Mouse (Mus musculus) stomach, embryonic 14.5 days (tissue): ENCODE measurements around the gene Hmgn3. TPM values are rescaled to one million over a fixed set of nuclear protein-coding genes. Genes with fewer than 3 reads are reported as not detected.

ENCODE experiments used
- ATAC-seq: fragments of 200-750 bp; cut with Nextera tagmentation; 2 replicates; pipeline ENCODE4 v1.8.0; 2017; ENCODE audit warnings: low read depth, moderate TSS enrichment; ENCODE audit not compliant: insufficient number of reproducible peaks, insufficient read depth, low FRiP score
- H3K27ac ChIP-seq: fragments of 300-500 bp; sonication (generic); 2 replicates; pipeline ENCODE4 v1.5.1; 2014; ENCODE audit warnings: mild to moderate bottlenecking, low read length, moderate library complexity, mixed read lengths
- H3K27me3 ChIP-seq: fragments of 300-500 bp; sonication (generic); 2 replicates; pipeline ENCODE4 v1.6.1; 2014; ENCODE audit warnings: low read length, control low read depth, mixed read lengths; ENCODE audit not compliant: control insufficient read depth, insufficient read depth
- H3K36me3 ChIP-seq: fragments of 300-500 bp; sonication (generic); 2 replicates; pipeline ENCODE4 v1.6.1; 2014; ENCODE audit warnings: mild to moderate bottlenecking, control low read depth, low read length, moderate library complexity, mixed read lengths; ENCODE audit not compliant: control insufficient read depth, insufficient read depth
- H3K4me1 ChIP-seq: fragments of 300-500 bp; sonication (generic); 2 replicates; pipeline ENCODE4 v1.6.1; 2014; ENCODE audit warnings: low read length, control low read depth, mixed read lengths; ENCODE audit not compliant: control insufficient read depth, insufficient read depth
- H3K4me2 ChIP-seq: fragments of 300-500 bp; sonication (generic); replicated peaks from 2 replicates; pipeline ENCODE4 v1.6.1; 2014; ENCODE audit warnings: low read depth, low read length, control low read depth
- H3K4me3 ChIP-seq: fragments of 300-500 bp; sonication (generic); 2 replicates; pipeline ENCODE4 v1.5.1; 2014; ENCODE audit warnings: low read depth, low read length, control low read depth
- H3K9ac ChIP-seq: fragments of 300-500 bp; sonication (generic); replicated peaks from 2 replicates; pipeline ENCODE4 v1.6.1; 2014; ENCODE audit warnings: low read depth, mild to moderate bottlenecking, control low read depth, low read length, moderate library complexity, mixed read lengths
- H3K9me3 ChIP-seq: fragments of 300-500 bp; sonication (generic); 2 replicates; pipeline ENCODE4 v1.6.1; 2016; ENCODE audit warnings: low read depth, low read length, control low read depth; ENCODE audit not compliant: control insufficient read depth
- WGBS: fragments of 180-500 bp; shearing (Covaris S2); extraction: QIAGEN DNeasy Blood & Tissue Kit; methylation state at CpG from one replicate; pipeline ENCODE4 v1.1.7; 2014; 5-methylcytosine and 5-hydroxymethylcytosine counted together
- polyA plus RNA-seq: library from polyadenylated mRNA; unstranded; fragments of >200 nt; fragmentation: Nextera tagmentation; extraction: Ambion mirVana; gene quantifications from 2 replicates; pipeline ENCODE4 v1.2.1, GENCODE M21; 2014

Gene Hmgn3
- polyA plus RNA-seq, 1 experiment from 2014 or later = 125 TPM

DNA sequence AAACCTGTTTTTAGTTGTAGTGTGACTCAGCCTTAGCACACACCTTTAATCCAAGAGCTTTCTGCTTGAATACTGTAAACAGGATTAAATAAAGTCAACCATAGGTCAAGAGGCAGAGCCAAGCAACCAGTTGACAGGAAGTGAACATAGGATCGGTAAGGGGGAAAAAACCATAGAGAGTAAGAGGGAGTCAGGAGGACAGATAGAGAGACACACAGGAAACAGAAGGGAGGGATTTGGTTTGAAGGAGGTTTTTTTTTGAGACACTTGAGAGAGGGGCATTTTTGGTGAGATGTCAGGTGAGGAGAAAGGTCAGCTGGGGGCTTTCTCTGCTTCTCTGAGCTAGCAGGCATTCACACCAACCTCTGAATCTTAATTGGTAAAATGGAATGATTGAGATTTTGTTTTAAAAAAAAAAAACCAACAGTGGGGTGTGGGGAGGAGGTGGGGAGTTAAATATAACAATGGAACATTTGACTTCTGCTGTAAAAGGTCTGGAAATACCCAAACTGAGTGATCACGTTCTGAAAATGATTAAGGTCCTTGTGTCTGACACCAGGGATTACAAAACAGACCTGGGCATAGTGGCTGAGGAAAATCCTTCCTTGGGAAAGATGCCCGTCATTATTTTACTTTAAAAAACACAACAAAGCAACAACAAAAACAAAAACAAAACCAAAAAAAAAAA is 51.7 kb downstream of the Hmgn3 start:
- no peak for ATAC-seq
- Histone ChIP-seq H3K4me1 (no peaks in the 10 kb centered on the region), H3K9me3 (no peaks in the 10 kb centered on the region), H3K9ac (no peak overlapping the region), H3K4me3 (no peak overlapping the region), H3K27ac (no peak overlapping the region), H3K36me3 (no peaks in the 10 kb centered on the region), H3K4me2 (no peak overlapping the region), H3K27me3 (no peaks in the 10 kb centered on the region)
- WGBS = 56% methylated on average over 3 of the region's 3 CpGs

DNA sequence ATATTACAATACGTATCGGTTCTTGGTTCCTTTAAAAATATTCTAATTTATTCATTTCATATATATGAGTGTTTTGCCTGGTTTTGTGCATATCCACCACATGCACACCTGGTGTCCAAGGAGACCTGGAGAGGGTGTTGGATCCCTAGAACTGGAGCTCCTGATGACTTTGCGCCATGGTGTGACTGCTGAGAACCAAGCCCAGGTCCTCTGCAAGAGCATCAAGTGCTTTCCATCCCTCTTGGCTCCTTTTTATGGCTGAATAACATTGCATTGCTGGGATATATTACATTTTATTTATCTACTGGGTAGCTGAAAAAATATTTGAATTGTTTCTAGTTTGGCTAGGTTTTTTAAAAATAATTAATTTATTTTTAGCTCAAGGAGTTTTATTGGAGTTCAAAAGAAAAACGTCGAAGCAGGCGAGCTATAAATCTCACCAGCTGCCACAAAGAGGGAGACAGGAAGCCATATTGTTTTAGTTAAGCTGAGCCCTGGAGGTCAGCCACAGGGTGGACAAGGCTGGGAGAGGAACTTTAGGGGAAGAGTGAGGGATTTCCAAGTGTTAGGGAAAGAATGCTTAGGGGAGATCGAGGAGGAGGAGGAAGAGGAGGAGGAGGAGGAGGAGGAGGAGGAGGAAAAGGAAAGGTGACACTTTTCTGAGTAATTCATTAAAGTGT is 62.6 kb downstream of the Hmgn3 start:
- Histone ChIP-seq H3K27ac (no peak overlapping the region), H3K4me1 (no peaks in the 10 kb centered on the region), H3K4me3 (no peak overlapping the region), H3K4me2 (no peak overlapping the region), H3K27me3 (no peaks in the 10 kb centered on the region), H3K36me3 (no peaks in the 10 kb centered on the region), H3K9ac (no peak overlapping the region), H3K9me3 (no peaks in the 10 kb centered on the region)
- 56% methylated on average over 7 of the region's 7 CpGs for WGBS
- ATAC-seq = no peak

DNA sequence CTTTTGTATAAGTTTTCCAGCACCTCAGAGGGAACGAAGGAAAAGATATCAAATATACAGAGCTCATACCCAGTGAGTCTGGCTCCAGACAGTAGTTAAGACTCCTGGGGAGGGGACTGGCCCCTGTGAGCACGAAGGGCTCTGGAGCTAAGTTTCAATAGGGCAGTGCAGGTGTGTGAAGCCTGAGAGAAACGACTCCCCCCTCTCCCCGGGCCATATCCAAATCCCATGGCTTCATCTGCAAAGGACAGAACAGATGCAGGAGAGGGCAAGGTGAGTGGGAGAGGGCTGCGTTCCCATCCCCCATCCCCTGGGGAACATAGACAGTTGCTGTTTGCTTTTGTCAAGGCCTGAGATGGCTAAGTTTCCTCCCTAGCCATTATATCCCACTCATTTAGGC is 63.4 kb downstream of the Hmgn3 start:
- no peak overlapping the region for H3K4me3 ChIP-seq
- no peak overlapping the region for H3K27ac ChIP-seq
- H3K9ac ChIP-seq = no peak overlapping the region
- ATAC-seq = no peak
- H3K9me3 ChIP-seq = no peaks in the 10 kb centered on the region
- no peak overlapping the region for H3K4me2 ChIP-seq
- no peaks in the 10 kb centered on the region for H3K4me1 ChIP-seq
- WGBS = 52% methylated on average over 5 of the region's 5 CpGs
- H3K36me3 ChIP-seq = no peaks in the 10 kb centered on the region
- H3K27me3 ChIP-seq = no peaks in the 10 kb centered on the region

DNA sequence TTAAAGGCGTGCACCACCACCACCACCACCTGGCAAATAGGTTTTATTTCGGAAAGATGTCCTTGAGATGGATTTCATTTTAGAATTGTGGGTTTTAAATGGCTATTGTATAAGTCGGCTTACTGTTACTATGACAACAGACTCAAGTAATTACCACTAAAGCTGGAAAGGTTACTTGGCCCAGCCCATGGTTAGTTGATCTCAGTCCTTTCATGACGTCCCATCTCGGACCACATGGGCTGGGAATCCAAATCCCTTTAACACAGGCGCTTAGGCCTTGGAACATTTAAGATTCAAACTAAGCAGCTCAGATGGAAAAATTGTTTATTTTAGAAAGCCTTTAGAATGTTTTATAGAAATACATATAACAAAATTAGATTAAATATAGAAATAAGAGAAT is 64.2 kb downstream of the Hmgn3 start:
- Histone ChIP-seq H3K4me3 (no peak overlapping the region), H3K9ac (no peak overlapping the region), H3K36me3 (no peaks in the 10 kb centered on the region), H3K9me3 (no peaks in the 10 kb centered on the region), H3K27me3 (no peaks in the 10 kb centered on the region), H3K27ac (no peak overlapping the region), H3K4me1 (no peaks in the 10 kb centered on the region), H3K4me2 (no peak overlapping the region)
- no peak for ATAC-seq
- 70% methylated on average over 6 of the region's 6 CpGs for WGBS

DNA sequence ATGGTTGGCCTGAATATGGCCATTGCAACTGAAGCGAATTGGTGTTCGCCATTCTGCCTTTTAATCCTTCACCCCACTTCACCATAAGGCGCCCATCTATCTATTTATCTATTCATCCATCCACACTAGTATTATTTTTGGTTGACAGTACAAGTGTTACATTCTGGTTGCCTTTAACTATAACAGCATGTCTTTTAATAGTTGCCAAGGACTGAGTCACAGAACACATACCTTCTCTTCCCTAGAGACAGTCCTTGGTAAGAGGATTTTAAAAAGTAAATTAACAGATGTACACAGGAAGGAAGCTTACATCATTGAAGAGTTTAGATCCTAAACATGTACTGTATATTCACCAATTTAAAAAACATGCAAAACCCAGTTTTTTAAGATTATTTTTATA is 66.8 kb downstream of the Hmgn3 start:
- no peak overlapping the region for H3K4me3 ChIP-seq
- H3K4me1 ChIP-seq = no peaks in the 10 kb centered on the region
- WGBS = 92% methylated on average over 3 of the region's 3 CpGs
- no peak overlapping the region for H3K4me2 ChIP-seq
- ATAC-seq = no peak
- H3K9me3 ChIP-seq = no peaks in the 10 kb centered on the region
- H3K36me3 ChIP-seq = no peaks in the 10 kb centered on the region
- no peaks in the 10 kb centered on the region for H3K27me3 ChIP-seq
- no peak overlapping the region for H3K27ac ChIP-seq
- no peak overlapping the region for H3K9ac ChIP-seq

DNA sequence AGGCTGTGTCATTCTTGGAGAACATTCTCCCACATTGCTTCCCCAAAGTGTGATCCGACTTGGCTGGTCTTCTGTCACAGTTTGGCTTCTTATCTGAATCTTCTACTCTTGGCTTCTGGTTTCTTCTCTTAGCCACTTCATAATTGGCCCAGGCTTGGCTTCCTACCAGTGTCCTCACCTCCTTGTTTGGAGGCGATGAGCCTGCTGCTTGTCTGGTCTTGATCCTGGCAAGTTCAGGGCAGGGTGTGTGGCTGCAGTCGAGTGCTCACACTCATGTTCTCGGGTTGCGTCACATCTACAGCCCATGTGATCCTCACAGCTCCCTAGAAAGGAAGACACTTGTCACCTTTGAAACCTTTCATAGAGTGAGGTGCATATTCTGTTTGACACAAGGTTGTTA is 78.2 kb downstream of the Hmgn3 start:
- no peak for ATAC-seq
- Histone ChIP-seq H3K27ac (no peak overlapping the region), H3K36me3 (no peaks in the 10 kb centered on the region), H3K9ac (no peak overlapping the region), H3K9me3 (no peaks in the 10 kb centered on the region), H3K27me3 (no peaks in the 10 kb centered on the region), H3K4me1 (no peaks in the 10 kb centered on the region), H3K4me2 (no peak overlapping the region), H3K4me3 (no peak overlapping the region)
- WGBS = 82% methylated on average over 5 of the region's 5 CpGs

DNA sequence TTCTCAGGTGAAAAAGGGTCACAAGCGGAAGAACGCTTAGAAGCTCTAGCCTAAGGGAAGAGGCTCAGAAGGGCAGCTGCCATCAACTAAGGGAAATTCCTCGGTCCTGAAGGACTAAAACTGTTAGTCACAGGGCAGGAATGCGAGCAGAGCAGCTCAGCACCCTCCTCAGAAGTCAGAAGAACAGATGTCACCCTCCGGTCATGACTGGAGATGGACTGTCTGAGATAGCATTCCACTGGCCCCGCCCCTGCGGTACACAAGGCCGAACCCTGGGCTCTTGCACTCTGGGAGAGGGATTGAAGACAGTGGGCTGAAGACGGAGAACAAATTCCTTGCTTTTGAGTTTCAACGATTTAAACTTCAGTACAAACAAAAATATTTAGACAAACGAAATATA is 85.2 kb downstream of the Hmgn3 start:
- no peak overlapping the region for H3K9ac ChIP-seq
- 0 out of 2 replicates have a peak, but pooled peaks cover 5% of the 10 kb centered on the region for H3K4me1 ChIP-seq
- WGBS = 44% methylated on average over 11 of the region's 11 CpGs
- H3K27me3 ChIP-seq = no peaks in the 10 kb centered on the region
- no peak overlapping the region for H3K4me3 ChIP-seq
- H3K4me2 ChIP-seq = no peak overlapping the region
- H3K27ac ChIP-seq = no peak overlapping the region
- H3K36me3 ChIP-seq = no peaks in the 10 kb centered on the region
- 0 out of 2 replicates have a peak, but pooled peaks have one; percentile 42 for ATAC-seq
- no peaks in the 10 kb centered on the region for H3K9me3 ChIP-seq
